Mouse (Mus musculus): ENCODE data around the gene Aga. TPM values are rescaled to one million over a fixed set of nuclear protein-coding genes. Genes with fewer than 3 reads are reported as not detected.

Gene Aga
- polyA plus RNA-seq, 1 experiment from 2014 or later: 11.7 TPM

Other genes starting within 250 kb of the Aga start
- gene Neil3, start 127.3 kb downstream of the Aga start, polyA plus RNA-seq (2014; fragmentation: Nextera tagmentation; extraction: Ambion mirVana): 2.7 and 3.6 TPM in 2 replicates

All from neural tube, embryonic 14.5 days (tissue).